Mouse (Mus musculus) cerebellum, postnatal 36 days (tissue): ENCODE measurements around the gene Chst5.
"Not testable (repeated sequence)": the region's sequence is repeated elsewhere in the genome, so short reads cannot be mapped to it uniquely, and the experiment has no call there.

Experiments used
- DNase-seq, 2 experiments: peaks; one replicate each; pipeline ENCODE4 v3.0.0; 2021 to 2022; ENCODE audit warnings: mixed read lengths in 2 of 2

Chst5 gene

GRCm38 (mm10) chr8:111909621-111910450, at the start of gene Chst5:
Chst5 (minus strand) TSS chr8:111910447.
- DNase-seq, result peak; percentile 43 to 44

DNA sequence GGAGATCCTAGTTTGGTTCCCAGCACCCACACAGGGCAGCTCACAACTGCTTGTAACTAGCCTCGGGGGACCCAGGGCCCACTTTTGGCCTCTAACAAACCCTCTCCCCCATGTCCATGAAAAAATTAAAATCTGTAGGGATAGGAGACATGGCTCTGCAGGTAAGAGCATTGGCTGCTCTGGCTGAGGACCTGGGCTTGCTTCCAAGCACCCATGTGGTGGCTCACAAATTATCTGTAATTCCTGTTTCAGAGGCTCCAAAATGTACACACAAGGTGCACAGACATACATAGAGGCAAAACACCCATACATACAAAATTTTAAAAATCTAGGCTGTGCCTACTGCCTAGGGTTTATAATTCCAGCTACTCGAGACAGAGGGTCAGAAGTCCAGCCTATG, 47.0 kb upstream of the Chst5 start:
- peak; percentile 45 to 48 for DNase-seq

GRCm38 (mm10) chr8:111955879-111956278, 45.6 kb upstream of the Chst5 start:
- no peak for DNase-seq

GRCm38 (mm10) chr8:111954844-111955594, 44.8 kb upstream of the Chst5 start:
- DNase-seq, result no peak

DNA sequence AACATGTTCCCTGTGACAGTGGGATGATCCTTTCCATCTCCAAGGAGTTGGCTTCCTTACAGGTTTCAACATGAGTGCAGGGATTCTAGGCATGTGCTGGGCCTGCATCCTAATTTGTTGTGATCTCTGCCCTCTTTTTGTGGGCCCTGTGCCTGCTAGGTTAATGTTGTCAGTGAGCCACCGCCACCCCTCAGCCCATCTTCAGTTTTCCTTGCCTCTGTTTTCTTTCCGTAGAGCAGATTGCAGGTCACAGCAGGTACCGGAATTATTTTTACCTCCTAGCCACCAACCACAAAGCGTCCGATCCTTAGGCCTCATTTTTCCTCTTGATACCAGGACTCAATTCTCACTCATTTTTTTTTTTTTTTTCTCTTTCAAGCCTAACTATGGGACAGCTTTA, 41.7 kb upstream of the Chst5 start:
- DNase-seq, result peak; percentile 66 to 76

- DNase-seq, result no peak
These were observed 41.1 kb upstream of the Chst5 start for GRCm38 (mm10) chr8:111951317-111951716.

DNA sequence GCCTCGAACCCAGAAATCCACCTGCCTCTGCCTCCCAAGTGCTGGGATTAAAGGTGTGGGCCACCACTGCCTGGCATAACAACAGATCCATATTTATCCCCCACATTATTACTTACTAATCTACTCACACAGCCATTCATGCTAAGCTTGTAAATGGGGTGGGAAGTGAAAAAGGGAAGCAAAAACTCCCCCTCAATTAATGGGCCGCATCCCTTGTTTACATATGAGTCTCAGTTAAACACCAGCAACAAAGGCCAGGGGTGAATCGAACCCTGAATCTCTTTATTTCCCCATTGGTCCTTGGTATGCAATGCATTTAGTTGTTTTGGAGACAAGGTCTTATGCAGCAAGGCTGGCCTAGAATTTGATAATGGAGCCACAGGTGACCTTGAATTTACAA, 40.6 kb upstream of the Chst5 start:
- no peak for DNase-seq

GRCm38 (mm10) chr8:111947954-111948353, 37.7 kb upstream of the Chst5 start:
- peak; percentile 65 to 68 for DNase-seq

DNA sequence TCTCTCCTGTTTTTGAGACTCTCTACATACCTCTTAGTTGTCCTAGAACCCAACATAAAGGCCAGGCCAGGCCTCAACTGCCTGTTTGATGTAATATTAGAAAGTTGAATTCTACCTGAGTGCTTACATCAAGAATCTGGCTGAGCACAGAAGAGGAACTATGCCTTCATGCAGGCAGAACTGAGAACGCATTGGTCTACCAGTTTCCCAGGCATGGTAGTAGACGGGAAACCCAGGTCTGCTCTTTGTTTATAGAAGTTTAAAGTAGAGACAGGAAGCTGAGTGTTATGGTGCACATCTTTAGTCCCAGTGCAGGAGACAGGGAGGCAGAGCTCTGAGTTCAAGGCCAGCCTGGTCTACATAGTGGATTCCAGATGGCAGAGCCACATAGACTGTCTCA, 36.9 kb upstream of the Chst5 start:
- no peak for DNase-seq

GRCm38 (mm10) chr8:111943544-111943943, 33.3 kb upstream of the Chst5 start:
- no peak for DNase-seq

DNA sequence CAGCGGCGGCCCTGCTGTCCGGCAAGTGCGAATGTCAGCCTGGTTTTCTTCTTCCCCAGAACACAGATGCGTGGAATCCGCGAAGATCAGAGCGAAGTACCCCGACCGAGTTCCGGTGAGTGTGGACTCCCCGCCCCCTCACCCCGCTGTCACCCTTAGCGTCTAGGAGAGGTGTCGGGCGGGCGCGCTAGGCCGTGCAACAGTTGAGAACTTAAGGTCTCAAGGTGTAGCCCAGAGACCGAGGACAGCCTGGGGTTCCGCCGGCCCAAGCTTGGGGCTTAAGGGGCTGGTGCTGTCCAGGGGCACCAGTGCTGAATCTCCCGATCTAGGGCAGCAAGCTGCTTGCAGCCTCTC, 30.8 kb upstream of the Chst5 start:
- peak; percentile 33 to 34 for DNase-seq

DNA sequence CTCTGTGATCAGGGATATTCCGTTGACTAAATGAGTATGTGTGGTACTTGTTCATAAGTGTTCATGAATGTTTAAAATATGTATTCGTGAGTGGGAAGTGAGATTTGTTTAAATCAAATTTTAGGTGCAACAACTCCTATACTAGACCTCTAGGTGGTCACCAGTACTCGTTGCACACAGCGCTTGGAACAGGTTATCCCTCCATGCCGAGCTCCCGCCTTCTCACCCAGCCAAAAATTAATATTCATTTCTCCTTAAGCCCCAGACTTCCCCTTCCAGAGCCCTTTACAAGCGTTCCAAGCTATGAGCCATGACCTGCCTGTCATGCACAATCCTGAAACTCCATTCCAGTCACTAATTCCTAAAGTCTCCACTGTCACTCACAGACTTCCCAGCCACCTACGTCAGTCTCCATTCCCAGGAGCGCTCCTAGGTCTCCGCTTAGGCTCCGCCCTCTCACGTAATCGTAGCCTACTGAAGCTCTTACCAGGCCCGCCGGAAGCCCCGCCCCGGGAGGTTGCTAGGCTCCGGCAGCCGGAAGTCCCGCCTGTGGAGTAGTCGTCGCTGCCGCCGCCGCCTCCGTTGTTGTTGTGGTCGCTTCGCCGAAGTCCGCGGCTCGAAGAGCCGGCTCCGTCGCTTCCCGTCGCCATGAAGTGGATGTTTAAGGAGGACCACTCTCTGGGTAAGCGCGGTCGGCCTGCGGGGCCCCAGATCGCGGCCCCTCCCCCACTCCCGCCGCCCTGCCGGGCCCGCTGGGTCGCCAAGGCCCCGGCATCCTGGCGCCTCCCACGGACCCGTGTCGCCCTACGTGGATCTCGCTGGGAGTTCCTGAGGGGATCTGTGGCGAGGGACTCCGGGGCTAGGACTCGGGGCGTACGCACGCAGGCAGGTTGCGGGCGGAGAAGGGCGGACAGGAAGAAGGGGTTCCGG, 30.2 kb upstream of the Chst5 start, which contains the start of gene Gabarapl2:
Gene Gabarapl2, plus strand, starts transcription at position 533 of the 930 bp plus-strand sequence.
- DNase-seq, result peak; percentile 97 to 99

GRCm38 (mm10) chr8:111939516-111940142, 29.4 kb upstream of the Chst5 start:
- peak; percentile 57 to 68 for DNase-seq

DNA sequence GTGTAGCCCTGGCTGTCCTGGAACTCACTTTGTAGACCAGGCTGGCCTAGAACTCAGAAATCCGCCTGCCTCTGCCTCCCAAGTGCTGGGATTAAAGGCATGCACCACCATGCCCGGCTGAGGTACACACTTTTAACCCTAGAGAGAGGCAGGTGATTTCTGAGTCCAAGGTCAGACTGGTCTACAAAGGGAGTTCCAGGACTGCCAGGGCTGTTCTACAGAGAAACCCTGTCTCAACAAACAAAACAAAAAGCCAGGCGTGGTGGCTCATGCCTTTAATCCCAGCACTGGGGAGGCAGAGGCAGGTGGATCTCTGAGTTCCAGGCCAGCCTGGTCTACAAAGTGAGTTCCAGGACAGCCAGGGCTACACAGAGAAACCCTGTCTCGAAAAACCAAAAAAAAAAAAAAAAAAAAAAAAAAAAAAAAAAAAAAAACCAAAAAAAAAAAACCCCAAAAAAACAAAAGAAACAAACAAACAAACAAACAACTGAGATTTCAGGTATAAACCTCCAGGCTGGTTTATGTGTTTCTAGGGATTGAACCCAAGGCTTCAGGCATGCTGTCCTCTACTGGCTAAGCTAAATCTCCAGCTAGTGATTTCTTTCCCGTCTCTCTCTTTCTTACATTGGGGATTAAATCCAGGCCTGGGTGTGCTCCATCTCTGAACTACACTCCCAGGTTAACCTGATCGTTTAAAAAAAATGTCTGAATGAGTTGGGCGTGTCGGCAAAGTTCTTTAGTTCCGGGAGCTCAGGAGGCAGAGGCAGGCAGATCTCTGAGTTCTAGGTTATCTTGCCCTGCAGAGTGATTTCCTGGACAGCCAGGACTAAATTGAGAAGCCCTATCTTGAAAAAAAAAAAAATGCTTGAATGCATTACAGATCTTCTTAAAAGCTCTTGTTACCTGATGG, 28.1 kb upstream of the Chst5 start:
- DNase-seq, result not testable (repeated sequence)

DNA sequence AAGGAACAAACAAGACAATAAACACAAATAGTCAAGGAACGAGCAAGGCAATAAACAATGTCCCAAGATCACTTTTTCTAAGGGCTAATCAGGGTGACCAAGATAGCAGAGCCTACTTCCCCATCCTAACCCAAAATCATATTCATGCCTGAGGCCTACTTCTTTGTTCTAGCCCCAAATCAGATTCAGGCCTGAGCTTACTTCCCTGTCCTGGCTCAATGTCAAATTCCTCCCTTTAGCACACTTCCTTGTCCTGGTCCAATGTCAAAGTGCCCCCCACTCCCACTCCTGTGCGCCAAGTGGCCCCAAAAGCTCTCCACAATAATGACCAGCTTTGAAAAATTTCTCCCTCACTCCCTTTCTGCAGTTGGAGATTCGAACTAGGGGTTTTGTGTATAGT, 26.9 kb upstream of the Chst5 start:
- DNase-seq, result no peak

- no peak for DNase-seq
These were observed 24.0 kb upstream of the Chst5 start for GRCm38 (mm10) chr8:111934201-111934600.

- DNase-seq, result peak; percentile 89 to 91
These were observed 23.3 kb upstream of the Chst5 start, which contains the start of gene Tmem231 for GRCm38 (mm10) chr8:111933348-111934076. Tmem231 (minus strand) TSS chr8:111933881.

GRCm38 (mm10) chr8:111932580-111933336, 22.5 kb upstream of the Chst5 start:
- peak; percentile 57 to 61 for DNase-seq

GRCm38 (mm10) chr8:111931721-111932120, 21.5 kb upstream of the Chst5 start:
- DNase-seq, result no peak
